Mouse (Mus musculus): ENCODE measurements around the gene Chchd2.

DNA sequence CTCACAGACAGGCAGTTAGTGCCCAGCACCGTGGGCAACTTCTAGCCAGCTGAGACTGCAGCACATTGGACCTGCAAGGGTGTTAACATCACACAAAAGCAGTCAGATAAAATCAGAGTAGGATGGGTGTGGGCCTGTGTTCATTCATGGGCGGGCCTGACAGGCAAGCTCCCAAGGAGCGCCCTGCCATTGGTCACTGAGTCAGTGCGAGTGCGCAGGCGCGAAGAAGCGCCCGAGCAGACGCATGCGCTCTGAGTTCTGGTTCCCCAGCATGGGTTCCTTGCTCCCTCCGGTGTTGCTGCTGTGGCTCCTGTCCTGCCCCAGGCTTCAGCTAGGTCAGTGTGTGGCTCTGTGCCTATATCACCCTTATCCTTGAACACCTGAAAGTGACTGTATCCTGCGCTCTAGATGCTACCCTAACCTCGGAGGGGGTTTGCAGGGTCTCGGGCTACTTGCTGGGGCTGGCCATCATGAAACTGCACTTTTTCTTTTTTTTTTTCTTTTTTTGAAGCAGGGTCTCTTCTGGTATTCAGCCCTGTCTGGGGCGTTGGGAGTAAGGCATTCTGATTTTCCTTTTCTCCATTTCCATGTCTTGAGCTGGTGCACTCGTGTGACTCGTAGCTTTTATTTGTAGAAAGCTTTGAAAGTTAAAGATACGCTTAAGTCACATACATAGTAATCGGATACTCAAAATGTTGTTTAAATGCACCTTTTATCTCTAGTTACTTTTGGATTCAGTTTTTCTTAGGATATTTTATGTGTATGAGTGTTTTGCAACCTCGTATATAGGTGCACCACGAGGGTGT is 40.3 kb downstream of the Chchd2 start, which contains the start of gene Sumf2:
- TF ChIP-seq CTCF (IDR thresholded peaks at IDR 0.05) (no peak), EP300 (IDR thresholded peaks at IDR 0.05) (no peak)

All from lung, postnatal 0 days (tissue).